Mouse (Mus musculus) splenic B cell, adult 2 months (primary cell): ENCODE measurements at regions not wholly inside any gene's neighbourhood (a gene's known extent, or its start where the extent isn't known, plus 50 kb on each side); places are given as distances from the start of the nearest gene placed in this dataset.

Experiments used
- DNase-seq: peaks from one replicate; pipeline ENCODE4 v3.0.0-alpha.2; 2011; ENCODE audit warnings: low read depth, low spot score
- H3K27me3 ChIP-seq: 2 replicates; pipeline ENCODE4 v1.6.1; 2012; ENCODE audit warnings: mild to moderate bottlenecking, low read length, moderate library complexity, mixed read lengths; ENCODE audit not compliant: control insufficient read depth, poor library complexity, insufficient read depth, severe bottlenecking
- H3K36me3 ChIP-seq: 2 replicates; pipeline ENCODE4 v1.6.1; 2012; ENCODE audit warnings: mild to moderate bottlenecking, low read length, moderate library complexity, mixed read lengths; ENCODE audit not compliant: control insufficient read depth, poor library complexity, insufficient read depth, severe bottlenecking

GRCm38 (mm10) chr1:121087124-121087887 is 245.1 kb downstream of the Insig2 start:
- DNase-seq = no peak
- Histone ChIP-seq H3K36me3 (no peaks in the 10 kb centered on the region), H3K27me3 (no peaks in the 10 kb centered on the region)

DNA sequence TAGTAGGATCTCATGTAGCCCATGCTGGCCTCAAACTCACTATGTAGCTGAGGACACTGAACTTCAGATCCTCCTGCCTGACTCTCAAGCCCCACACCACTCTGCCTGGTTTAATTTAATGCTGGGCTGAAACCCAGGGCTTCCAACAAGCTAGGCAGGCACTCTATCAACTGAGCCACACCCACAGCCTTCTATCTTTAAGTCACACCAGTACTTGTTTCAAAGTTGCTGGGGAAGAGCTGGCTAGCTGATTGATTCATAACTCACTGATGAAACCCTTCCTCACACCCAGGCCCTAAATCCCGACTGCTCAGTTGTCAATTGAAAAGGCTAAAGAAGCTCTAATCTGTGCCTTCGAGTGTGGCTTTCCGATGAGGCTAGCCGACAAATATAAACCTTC is 241.8 kb downstream of the Insig2 start:
- Histone ChIP-seq H3K36me3 (no peaks in the 10 kb centered on the region), H3K27me3 (no peaks in the 10 kb centered on the region)
- no peak for DNase-seq

- DNase-seq = no peak
- Histone ChIP-seq H3K36me3 (no peaks in the 10 kb centered on the region), H3K27me3 (no peaks in the 10 kb centered on the region)
These were observed 239.5 kb downstream of the Insig2 start for GRCm38 (mm10) chr1:121092870-121093269.

- no peak for DNase-seq
- Histone ChIP-seq H3K27me3 (no peaks in the 10 kb centered on the region), H3K36me3 (no peaks in the 10 kb centered on the region)
These were observed 235.5 kb downstream of the Insig2 start for GRCm38 (mm10) chr1:121096551-121097550.

DNA sequence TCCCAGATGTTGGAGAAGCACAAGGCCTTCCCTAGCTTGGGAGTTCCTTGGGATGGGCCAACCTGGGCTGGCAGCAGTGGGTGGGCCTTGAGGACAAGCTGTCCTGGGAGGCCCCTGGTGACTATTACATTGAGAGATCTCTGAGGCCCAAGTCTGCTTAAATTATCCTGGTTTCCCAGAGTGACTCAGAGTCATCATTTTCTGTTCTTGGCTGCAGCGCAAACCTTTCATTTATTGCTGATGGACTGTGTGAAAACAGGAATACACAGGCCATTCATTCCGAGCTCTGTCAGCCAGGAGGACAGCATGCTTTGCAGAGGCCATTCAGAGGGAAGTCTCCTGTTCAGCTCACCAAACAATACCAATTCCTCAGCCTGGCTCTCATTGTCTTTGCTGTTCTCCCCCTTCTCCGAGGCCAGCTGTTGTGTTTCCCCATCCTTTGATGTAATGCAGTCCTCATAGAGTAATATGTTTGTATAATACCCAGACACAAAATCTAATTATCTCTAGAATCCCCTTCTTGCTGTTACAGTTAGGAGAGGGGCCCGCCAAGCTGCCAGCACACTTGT is 220.5 kb downstream of the Insig2 start:
- DNase-seq = no peak
- Histone ChIP-seq H3K27me3 (no peaks in the 10 kb centered on the region), H3K36me3 (no peaks in the 10 kb centered on the region)

DNA sequence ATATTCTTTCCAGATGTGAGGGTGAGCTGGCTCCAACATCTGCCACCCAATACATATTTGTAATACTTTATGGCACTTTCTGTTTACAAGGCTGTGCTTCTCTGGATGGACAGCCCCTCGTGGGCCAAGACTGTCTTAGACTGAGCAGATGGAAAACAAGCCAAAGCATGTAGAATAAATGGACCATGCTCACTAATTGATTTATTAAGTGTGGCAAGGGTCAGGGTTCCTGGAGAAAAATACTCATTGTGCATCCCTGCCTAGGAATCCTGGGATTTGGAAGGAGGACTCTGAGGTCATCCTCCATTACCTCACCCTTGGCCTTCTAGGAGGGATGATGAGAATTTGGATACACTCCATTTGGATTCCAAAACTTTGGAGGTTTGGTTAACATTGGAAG is 219.9 kb downstream of the Insig2 start:
- DNase-seq = no peak
- Histone ChIP-seq H3K27me3 (no peaks in the 10 kb centered on the region), H3K36me3 (no peaks in the 10 kb centered on the region)

- Histone ChIP-seq H3K36me3 (no peaks in the 10 kb centered on the region), H3K27me3 (no peaks in the 10 kb centered on the region)
- no peak for DNase-seq
These were observed 215.8 kb downstream of the Insig2 start for GRCm38 (mm10) chr1:121116626-121117025.

DNA sequence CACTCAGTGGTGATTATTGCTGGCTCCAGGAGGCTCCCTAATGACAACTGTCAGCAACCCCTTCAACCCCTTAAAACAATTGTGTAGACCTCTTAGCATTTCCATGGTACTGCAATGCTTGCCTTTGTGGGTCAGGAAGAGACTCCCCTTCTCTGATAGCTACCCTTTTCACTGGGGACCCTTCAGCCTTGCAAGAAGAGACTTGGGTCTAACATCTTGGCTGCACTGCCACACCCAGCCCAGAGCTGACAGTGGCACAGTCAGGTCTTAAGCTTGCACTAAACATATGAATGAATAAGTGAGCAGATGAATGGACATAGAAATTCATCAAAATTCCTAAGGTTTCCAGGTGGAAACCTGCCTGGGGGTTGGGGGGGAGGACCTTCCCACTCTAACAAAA is 209.0 kb downstream of the Insig2 start:
- no peak for DNase-seq
- no peaks in the 10 kb centered on the region for H3K27me3 ChIP-seq

GRCm38 (mm10) chr1:121136284-121136683 is 196.1 kb downstream of the Insig2 start:
- Histone ChIP-seq H3K27me3 (no peaks in the 10 kb centered on the region), H3K36me3 (no peaks in the 10 kb centered on the region)
- DNase-seq = no peak

More for the DNA sequence above, 209.0 kb downstream of the Insig2 start:
- no peaks in the 10 kb centered on the region for H3K36me3 ChIP-seq

DNA sequence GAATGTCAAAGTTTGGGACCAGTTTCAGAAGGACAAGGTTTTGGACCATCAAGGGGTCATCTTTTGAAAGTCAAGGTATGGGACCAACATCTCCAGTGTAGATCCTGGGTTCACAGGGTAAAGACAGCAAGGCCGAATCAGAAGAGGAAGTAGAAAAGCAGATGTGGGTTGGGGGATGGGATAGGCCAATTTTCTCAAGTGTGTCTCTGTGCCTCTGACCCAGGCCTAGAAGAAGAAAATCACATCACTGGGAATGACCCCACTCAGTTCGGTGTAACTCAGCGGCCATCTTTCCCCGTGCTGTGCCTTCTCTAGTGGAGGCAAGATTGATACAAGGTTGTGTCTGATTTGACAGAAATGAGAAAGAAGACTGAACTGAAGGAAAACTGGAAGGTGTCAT is 195.5 kb downstream of the Insig2 start:
- no peaks in the 10 kb centered on the region for H3K36me3 ChIP-seq
- no peaks in the 10 kb centered on the region for H3K27me3 ChIP-seq
- no peak for DNase-seq

DNA sequence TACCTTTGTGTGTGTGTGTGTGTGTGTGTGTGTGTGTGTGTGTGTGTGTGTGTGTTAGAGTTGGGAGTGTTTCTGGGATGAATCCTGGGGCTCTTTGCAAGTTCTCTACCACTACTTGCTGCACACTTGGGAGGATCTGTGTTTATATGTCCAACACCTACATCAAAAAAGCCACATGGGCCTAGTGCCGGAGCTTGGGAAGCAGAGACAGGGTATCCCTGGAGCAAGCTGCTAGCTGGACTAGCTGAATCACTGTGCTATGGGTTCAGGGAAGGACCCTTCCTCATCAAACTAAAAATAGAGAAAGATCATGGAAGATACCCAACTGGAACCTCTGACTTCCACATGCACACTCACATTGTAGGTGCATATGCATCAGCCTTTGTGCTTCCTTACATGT is 187.4 kb downstream of the Insig2 start:
- Histone ChIP-seq H3K36me3 (no peaks in the 10 kb centered on the region), H3K27me3 (no peaks in the 10 kb centered on the region)
- no peak for DNase-seq

- H3K27me3 ChIP-seq = no peaks in the 10 kb centered on the region
- no peaks in the 10 kb centered on the region for H3K36me3 ChIP-seq
- no peak for DNase-seq
These were observed 178.9 kb downstream of the Insig2 start for GRCm38 (mm10) chr1:121153476-121153875.

- no peaks in the 10 kb centered on the region for H3K27me3 ChIP-seq
- no peak for DNase-seq
- H3K36me3 ChIP-seq = no peaks in the 10 kb centered on the region
These were observed 177.8 kb downstream of the Insig2 start for GRCm38 (mm10) chr1:121154616-121155015.

DNA sequence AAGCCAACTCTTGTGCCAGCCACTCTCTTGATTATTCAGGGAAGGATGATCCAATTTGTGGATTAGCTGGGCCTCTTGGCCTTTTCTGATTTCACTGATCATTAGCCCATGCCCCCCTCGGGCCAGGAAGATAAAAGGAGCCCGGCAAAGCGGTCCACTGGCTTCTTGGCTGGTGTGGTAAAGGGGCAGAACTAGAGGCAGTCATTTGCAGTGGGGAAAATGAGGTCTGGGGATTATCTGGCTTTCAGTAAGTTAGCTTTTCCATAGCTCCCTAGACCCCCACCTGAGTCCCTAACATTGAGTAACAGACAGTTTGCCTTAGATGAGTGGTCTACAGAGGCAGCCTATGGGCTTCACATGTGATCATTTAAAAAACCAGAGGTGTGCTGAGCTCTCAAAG is 163.7 kb downstream of the Insig2 start:
- DNase-seq = no peak
- 0 out of 2 replicates have a peak, but pooled peaks cover 2% of the 10 kb centered on the region for H3K27me3 ChIP-seq
- H3K36me3 ChIP-seq = no peaks in the 10 kb centered on the region

GRCm38 (mm10) chr1:121176541-121176940 is 155.8 kb downstream of the Insig2 start:
- Histone ChIP-seq H3K27me3 (0 out of 2 replicates have a peak, but pooled peaks cover 2% of the 10 kb centered on the region), H3K36me3 (no peaks in the 10 kb centered on the region)
- DNase-seq = no peak
